Mouse (Mus musculus): ENCODE data around the gene Hpd. TPM values are rescaled to one million over a fixed set of nuclear protein-coding genes. Genes with fewer than 3 reads are reported as not detected.
"Not testable (repeated sequence)": the region's sequence is repeated elsewhere in the genome, so short reads cannot be mapped to it uniquely, and the experiment has no call there.

The Hpd gene
- total and polyA plus RNA-seq, 3 experiments: 0.61 TPM; not detected in 2

DNA sequence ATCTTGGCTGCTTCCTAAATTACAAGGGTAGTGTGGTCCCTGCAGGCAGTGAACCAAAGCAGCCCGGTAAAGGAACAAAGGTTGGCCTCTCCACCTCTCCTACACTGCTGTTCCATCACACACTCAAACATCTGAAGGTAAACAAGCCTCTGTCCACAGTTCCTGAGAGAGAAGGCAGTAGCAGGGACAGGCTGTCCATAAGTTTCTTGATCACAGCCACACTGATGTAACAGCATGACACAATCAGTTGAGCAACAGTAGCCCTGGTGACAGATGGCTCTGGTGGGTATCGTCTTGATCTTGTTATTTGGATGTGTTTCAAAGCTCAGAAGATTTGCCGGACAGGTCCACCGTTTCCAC, 40.5 kb upstream of the Hpd start:
- 49% methylated on average over 4 of the region's 4 CpGs for WGBS
- intact Hi-C loops (cut with DNase I): no loop called here
- Histone ChIP-seq H3K27ac (no peak overlapping the region), H3K4me1 (ENCODE audit: control insufficient read depth, insufficient read depth, low read length) (no peaks in the 10 kb centered on the region), H3K79me2 (replicated peaks; ENCODE audit: control insufficient read depth, insufficient read depth, low read length) (no peaks in the 10 kb centered on the region), H3K27me3 (ENCODE audit: control insufficient read depth, insufficient read depth, low read length) (no peaks in the 10 kb centered on the region), H3K4me3 (no peak overlapping the region), H3K9ac (ENCODE audit: low read depth, low read length) (no peak overlapping the region), H3K36me3 (ENCODE audit: control insufficient read depth, insufficient read depth, low read length) (no peaks in the 10 kb centered on the region)
- no peak for DNase-seq
- no peak for TF ChIP-seq CTCF (IDR thresholded peaks at IDR 0.05)
- TF ChIP-seq POLR2A (IDR thresholded peaks at IDR 0.05; ENCODE audit: insufficient read depth, low read depth, low read length): no peak
- no peak for TF ChIP-seq EP300 (IDR thresholded peaks at IDR 0.05; ENCODE audit: insufficient read depth, low read depth, low read length)

DNA sequence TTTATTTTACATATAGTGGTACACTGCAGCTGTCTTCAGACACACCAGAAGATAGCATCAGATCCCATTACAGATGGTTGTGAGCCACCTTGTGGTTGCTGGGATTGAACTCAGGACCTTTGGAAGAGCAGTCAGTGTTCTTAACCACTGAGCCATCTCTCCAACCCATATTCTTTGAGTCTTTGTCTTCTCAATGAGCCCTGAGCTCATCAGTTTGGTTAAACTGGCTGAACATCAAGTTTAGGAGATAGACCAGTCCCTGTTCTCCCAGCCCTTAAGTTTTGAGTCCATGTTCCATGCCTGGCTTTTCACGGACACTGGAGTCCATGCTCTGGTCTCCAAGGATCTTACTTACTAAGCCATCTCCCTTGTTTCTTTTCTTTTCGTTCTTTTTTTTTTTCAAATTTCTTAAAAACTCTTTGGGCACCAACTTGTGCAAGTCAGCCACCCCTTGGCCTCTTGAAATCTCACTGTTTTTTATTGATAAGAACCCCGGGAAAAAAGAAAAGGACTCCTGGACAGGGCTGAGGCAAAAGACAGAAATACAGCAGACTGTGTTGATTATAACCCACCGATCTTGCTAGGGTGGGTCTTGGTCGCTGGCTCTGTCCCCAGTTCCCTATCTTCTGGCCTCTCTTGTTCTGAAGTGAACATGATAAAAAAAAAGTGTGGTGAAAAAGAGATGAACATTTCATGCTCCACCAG, 40.0 kb upstream of the Hpd start:
- DNase-seq; H3K27me3 ChIP-seq (ENCODE audit: control insufficient read depth, insufficient read depth, low read length); H3K9ac ChIP-seq (ENCODE audit: low read depth, low read length); H3K27ac ChIP-seq; intact Hi-C loops (cut with DNase I); H3K4me1 ChIP-seq (ENCODE audit: control insufficient read depth, insufficient read depth, low read length); H3K79me2 ChIP-seq (replicated peaks; ENCODE audit: control insufficient read depth, insufficient read depth, low read length); H3K4me3 ChIP-seq; H3K36me3 ChIP-seq (ENCODE audit: control insufficient read depth, insufficient read depth, low read length): not testable (repeated sequence)
- 60% methylated on average over 4 of the region's 5 CpGs for WGBS

GRCm38 (mm10) chr5:123203591-123203990, 21.1 kb upstream of the Hpd start:
- H3K27me3 ChIP-seq (ENCODE audit: control insufficient read depth, insufficient read depth, low read length); H3K36me3 ChIP-seq (ENCODE audit: control insufficient read depth, insufficient read depth, low read length); DNase-seq; intact Hi-C loops (cut with DNase I); H3K9ac ChIP-seq (ENCODE audit: low read depth, low read length); H3K27ac ChIP-seq; H3K79me2 ChIP-seq (replicated peaks; ENCODE audit: control insufficient read depth, insufficient read depth, low read length); H3K4me3 ChIP-seq; H3K4me1 ChIP-seq (ENCODE audit: control insufficient read depth, insufficient read depth, low read length): not testable (repeated sequence)
- 84% methylated on average over 7 of the region's 7 CpGs for WGBS

- H3K36me3 ChIP-seq (ENCODE audit: control insufficient read depth, insufficient read depth, low read length); H3K4me1 ChIP-seq (ENCODE audit: control insufficient read depth, insufficient read depth, low read length); H3K9ac ChIP-seq (ENCODE audit: low read depth, low read length); H3K79me2 ChIP-seq (replicated peaks; ENCODE audit: control insufficient read depth, insufficient read depth, low read length); intact Hi-C loops (cut with DNase I); H3K27me3 ChIP-seq (ENCODE audit: control insufficient read depth, insufficient read depth, low read length); H3K4me3 ChIP-seq; H3K27ac ChIP-seq; DNase-seq: not testable (repeated sequence)
- WGBS: 53% methylated on average over 4 of the region's 4 CpGs
These were observed 20.2 kb upstream of the Hpd start for GRCm38 (mm10) chr5:123202771-123203170.

DNA sequence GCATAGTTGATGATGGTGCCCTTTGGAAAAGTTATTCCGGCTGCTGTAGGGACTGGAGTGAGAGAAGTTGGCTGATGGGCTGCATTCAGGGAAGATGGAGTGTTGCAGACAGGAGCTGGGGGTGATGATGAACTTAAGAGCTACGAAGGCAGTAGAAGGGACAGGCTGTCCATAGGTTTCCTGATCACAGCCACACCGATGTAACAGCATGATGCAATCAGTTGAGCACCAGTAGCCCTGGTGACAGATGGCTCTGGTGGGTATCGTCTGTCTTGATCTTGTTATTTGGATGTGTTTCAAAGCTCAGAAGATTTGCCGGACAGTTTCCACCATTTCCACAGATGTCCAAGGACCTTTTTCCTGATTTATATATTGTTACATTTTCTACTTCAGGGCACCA, 19.5 kb upstream of the Hpd start:
- H3K4me1 ChIP-seq (ENCODE audit: control insufficient read depth, insufficient read depth, low read length): no peaks in the 10 kb centered on the region
- H3K27ac ChIP-seq: no peak overlapping the region
- TF ChIP-seq CTCF (IDR thresholded peaks at IDR 0.05) (no peak), POLR2A (IDR thresholded peaks at IDR 0.05; ENCODE audit: insufficient read depth, low read depth, low read length) (no peak), EP300 (IDR thresholded peaks at IDR 0.05; ENCODE audit: insufficient read depth, low read depth, low read length) (no peak)
- no peaks in the 10 kb centered on the region for H3K36me3 ChIP-seq (ENCODE audit: control insufficient read depth, insufficient read depth, low read length)
- 63% methylated on average over 5 of the region's 5 CpGs for WGBS
- intact Hi-C loops (cut with DNase I): no loop called here
- H3K9ac ChIP-seq (ENCODE audit: low read depth, low read length): no peak overlapping the region
- no peak overlapping the region for H3K4me3 ChIP-seq
- no peaks in the 10 kb centered on the region for H3K79me2 ChIP-seq (replicated peaks; ENCODE audit: control insufficient read depth, insufficient read depth, low read length)
- H3K27me3 ChIP-seq (ENCODE audit: control insufficient read depth, insufficient read depth, low read length): no peaks in the 10 kb centered on the region
- DNase-seq: no peak

DNA sequence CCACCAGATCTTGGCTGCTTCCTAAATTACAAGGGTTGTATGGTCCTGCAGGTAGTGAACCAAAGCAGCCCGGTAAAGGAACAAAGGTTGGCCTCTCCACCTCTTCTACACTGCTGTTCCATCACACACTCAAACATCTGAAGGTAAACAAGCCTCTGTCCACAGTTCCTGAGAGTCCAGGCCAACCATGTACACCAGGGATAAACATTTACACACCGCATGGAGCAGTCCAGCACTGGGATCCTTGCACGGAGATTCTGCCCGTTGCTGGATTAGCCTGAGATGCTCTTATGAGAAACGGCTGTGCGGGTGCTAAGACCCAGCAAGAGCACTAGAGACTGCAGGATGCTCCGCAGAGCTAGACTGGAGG, 19.0 kb upstream of the Hpd start:
- WGBS: 81% methylated on average over 7 of the region's 7 CpGs
- intact Hi-C loops (cut with DNase I): no loop called here
- DNase-seq: no peak
- H3K79me2 ChIP-seq (replicated peaks; ENCODE audit: control insufficient read depth, insufficient read depth, low read length): no peaks in the 10 kb centered on the region
- H3K36me3 ChIP-seq (ENCODE audit: control insufficient read depth, insufficient read depth, low read length): no peaks in the 10 kb centered on the region
- H3K4me1 ChIP-seq (ENCODE audit: control insufficient read depth, insufficient read depth, low read length): no peaks in the 10 kb centered on the region
- no peaks in the 10 kb centered on the region for H3K27me3 ChIP-seq (ENCODE audit: control insufficient read depth, insufficient read depth, low read length)
- H3K9ac ChIP-seq (ENCODE audit: low read depth, low read length): no peak overlapping the region
- H3K4me3 ChIP-seq: no peak overlapping the region
- no peak overlapping the region for H3K27ac ChIP-seq
- TF ChIP-seq CTCF (IDR thresholded peaks at IDR 0.05) (no peak), EP300 (IDR thresholded peaks at IDR 0.05; ENCODE audit: insufficient read depth, low read depth, low read length) (no peak), POLR2A (IDR thresholded peaks at IDR 0.05; ENCODE audit: insufficient read depth, low read depth, low read length) (no peak)

- H3K36me3 ChIP-seq (ENCODE audit: control insufficient read depth, insufficient read depth, low read length); H3K9ac ChIP-seq (ENCODE audit: low read depth, low read length); DNase-seq; H3K79me2 ChIP-seq (replicated peaks; ENCODE audit: control insufficient read depth, insufficient read depth, low read length); H3K27ac ChIP-seq; H3K4me3 ChIP-seq; intact Hi-C loops (cut with DNase I); H3K27me3 ChIP-seq (ENCODE audit: control insufficient read depth, insufficient read depth, low read length); H3K4me1 ChIP-seq (ENCODE audit: control insufficient read depth, insufficient read depth, low read length): not testable (repeated sequence)
- 63% methylated on average over 6 of the region's 7 CpGs for WGBS
These were observed 18.4 kb upstream of the Hpd start for GRCm38 (mm10) chr5:123200816-123201522.
